Mouse (Mus musculus) lung, postnatal 0 days (tissue): ENCODE results near the gene Dph1. TPM values are rescaled to one million over a fixed set of nuclear protein-coding genes. Genes with fewer than 3 reads are reported as not detected.

ENCODE experiments used
- ATAC-seq: fragments of 200-750 bp; cut with Nextera tagmentation; 2 replicates; pipeline ENCODE4 v1.8.0; 2017; ENCODE audit warnings: moderate library complexity
- DNase-seq: peaks from one replicate; pipeline ENCODE4 v3.0.0-alpha.2; 2016; ENCODE audit warnings: low spot score
- H3K27ac ChIP-seq: fragments of 300-500 bp; sonication (generic); 2 replicates; pipeline ENCODE4 v1.5.1; 2014; ENCODE audit warnings: antibody characterized with exemption, mild to moderate bottlenecking, low read length, mixed read lengths
- H3K27me3 ChIP-seq: fragments of 300-500 bp; sonication (generic); replicated peaks from 2 replicates; pipeline ENCODE4 v1.6.1; 2014; ENCODE audit warnings: low read length, mixed read lengths; ENCODE audit not compliant: insufficient read depth
- H3K36me3 ChIP-seq: fragments of 300-500 bp; sonication (generic); 2 replicates; pipeline ENCODE4 v1.6.1; 2014; ENCODE audit warnings: low read length, mixed read lengths; ENCODE audit not compliant: insufficient read depth
- H3K4me1 ChIP-seq: fragments of 300-500 bp; sonication (generic); 2 replicates; pipeline ENCODE4 v1.6.1; 2014; ENCODE audit warnings: antibody characterized with exemption, low read depth, low read length, mixed read lengths; ENCODE audit not compliant: insufficient read depth
- H3K4me2 ChIP-seq: fragments of 300-500 bp; sonication (generic); replicated peaks from 2 replicates; pipeline ENCODE4 v1.6.1; 2014; ENCODE audit warnings: low read depth, mild to moderate bottlenecking, low read length, moderate library complexity, mixed read lengths
- H3K4me3 ChIP-seq: fragments of 300-500 bp; sonication (generic); 2 replicates; pipeline ENCODE4 v1.5.1; 2014; ENCODE audit warnings: low read depth, low read length
- H3K9ac ChIP-seq: fragments of 300-500 bp; sonication (generic); replicated peaks from 2 replicates; pipeline ENCODE4 v1.6.1; 2014; ENCODE audit warnings: low read depth, mild to moderate bottlenecking
- H3K9me3 ChIP-seq: fragments of 300-500 bp; sonication (generic); 2 replicates; pipeline ENCODE4 v1.6.1; 2016; ENCODE audit warnings: low read length, mixed read lengths
- CTCF ChIP-seq: IDR thresholded peaks from 2 replicates; pipeline ENCODE4 v1.5.1; 2016; ENCODE audit warnings: antibody characterized with exemption, mild to moderate bottlenecking
- EP300 ChIP-seq: IDR thresholded peaks from 2 replicates; pipeline ENCODE4 v1.6.1; 2016; ENCODE audit warnings: antibody characterized with exemption, mild to moderate bottlenecking, control low read depth
- WGBS: fragments of 180-500 bp; shearing (Covaris S2); extraction: QIAGEN DNeasy Blood & Tissue Kit; methylation state at CpG from one replicate; pipeline ENCODE4 v1.1.7; 2014; 5-methylcytosine and 5-hydroxymethylcytosine counted together
- polyA plus RNA-seq: library from polyadenylated mRNA; unstranded; fragments of >200 nt; fragmentation: Nextera tagmentation; extraction: Ambion mirVana; gene quantifications from 2 replicates; pipeline ENCODE4 v1.2.1, GENCODE M21; 2015

The Dph1 gene
- polyA plus RNA-seq, 1 experiment from 2014 or later, result 14.8 TPM

DNA sequence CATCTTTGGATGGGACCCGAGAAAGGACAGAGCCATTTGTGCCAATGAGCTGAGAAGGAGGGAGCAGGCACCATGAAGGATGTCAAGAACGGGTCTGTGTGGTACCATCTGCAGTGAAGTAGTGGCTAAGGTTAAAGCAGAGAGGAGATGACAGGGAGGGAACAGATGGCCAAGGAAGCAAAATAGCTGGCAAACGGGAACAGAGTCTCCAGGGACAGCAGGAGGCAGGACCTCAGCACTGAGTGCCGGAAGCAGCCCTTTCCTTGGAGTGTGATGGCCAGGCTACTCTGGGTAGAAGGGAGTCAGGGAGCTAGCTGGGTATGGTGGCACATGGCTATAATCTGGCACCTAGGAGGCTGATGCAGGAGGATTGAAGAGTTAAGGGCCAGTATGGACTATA, 7.8 kb upstream of the Dph1 start:
- TF ChIP-seq CTCF (no peak), EP300 (no peak)
- no peak overlapping the region for H3K4me2 ChIP-seq
- no peak overlapping the region for H3K27ac ChIP-seq
- H3K9ac ChIP-seq, result no peak overlapping the region
- ATAC-seq (no peak), DNase-seq (no peak)
- WGBS, result 76% methylated on average over 4 of the region's 4 CpGs
- peaks cover 28% of the 10 kb centered on the region for H3K27me3 ChIP-seq
- H3K4me1 ChIP-seq, result peaks cover 15% of the 10 kb centered on the region
- H3K4me3 ChIP-seq, result no peak overlapping the region
- H3K9me3 ChIP-seq, result no peaks in the 10 kb centered on the region
- H3K36me3 ChIP-seq, result no peaks in the 10 kb centered on the region

- ATAC-seq (no peak), DNase-seq (no peak)
- Histone ChIP-seq H3K27me3 (peaks cover 35% of the 10 kb centered on the region), H3K9me3 (no peaks in the 10 kb centered on the region), H3K4me3 (no peak overlapping the region), H3K27ac (no peak overlapping the region), H3K4me2 (no peak overlapping the region), H3K36me3 (no peaks in the 10 kb centered on the region), H3K4me1 (peaks cover 15% of the 10 kb centered on the region), H3K9ac (no peak overlapping the region)
- WGBS, result 40% methylated on average over 7 of the region's 7 CpGs
- no peak for TF ChIP-seq CTCF
- TF ChIP-seq EP300, result no peak
These were observed 6.9 kb upstream of the Dph1 start for GRCm38 (mm10) chr11:75197956-75198355.

DNA sequence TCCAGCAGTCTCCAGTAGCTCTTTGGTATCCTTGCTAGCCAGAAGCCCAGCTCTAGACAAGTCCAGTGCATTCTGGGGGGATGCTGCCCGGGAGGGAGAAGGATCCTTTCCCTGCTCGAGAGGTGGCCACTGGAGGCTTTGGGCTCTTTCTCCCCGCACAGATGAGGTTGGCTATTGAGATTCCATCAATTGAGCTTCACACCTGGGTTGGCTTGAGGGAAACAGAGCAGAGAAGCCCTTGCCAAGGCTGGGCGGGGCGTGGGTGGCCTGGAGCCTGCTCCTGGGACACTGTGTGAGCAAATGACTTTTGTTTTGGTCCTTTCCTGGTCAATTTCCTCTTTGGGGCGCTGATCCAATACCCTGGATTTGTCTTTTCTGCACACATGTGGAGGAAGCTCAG, 5.1 kb upstream of the Dph1 start:
- H3K4me2 ChIP-seq, result no peak overlapping the region
- H3K27me3 ChIP-seq, result peaks cover 35% of the 10 kb centered on the region
- no peak for ATAC-seq
- 73% methylated on average over 6 of the region's 6 CpGs for WGBS
- no peak overlapping the region for H3K4me3 ChIP-seq
- no peak overlapping the region for H3K9ac ChIP-seq
- no peaks in the 10 kb centered on the region for H3K9me3 ChIP-seq
- H3K27ac ChIP-seq, result no peak overlapping the region
- TF ChIP-seq CTCF, result no peak
- no peak for TF ChIP-seq EP300
- DNase-seq, result no peak
- peaks cover 15% of the 10 kb centered on the region for H3K4me1 ChIP-seq
- H3K36me3 ChIP-seq, result no peaks in the 10 kb centered on the region

- TF ChIP-seq CTCF (peak; percentile 32; the same call in 1 of the 2 replicates), EP300 (no peak)
- Histone ChIP-seq H3K9me3 (no peaks in the 10 kb centered on the region), H3K27ac (no peak overlapping the region), H3K36me3 (no peaks in the 10 kb centered on the region), H3K27me3 (peaks cover 35% of the 10 kb centered on the region), H3K4me2 (peak overlapping the region; percentile 90), H3K9ac (no peak overlapping the region), H3K4me3 (peak overlapping the region; percentile 52), H3K4me1 (peaks cover 15% of the 10 kb centered on the region)
- DNase-seq (peak; percentile 58), ATAC-seq (no peak)
- WGBS, result 3% methylated on average over 38 of the region's 39 CpGs
These were observed 3.9 kb upstream of the Dph1 start for GRCm38 (mm10) chr11:75194850-75195461.

DNA sequence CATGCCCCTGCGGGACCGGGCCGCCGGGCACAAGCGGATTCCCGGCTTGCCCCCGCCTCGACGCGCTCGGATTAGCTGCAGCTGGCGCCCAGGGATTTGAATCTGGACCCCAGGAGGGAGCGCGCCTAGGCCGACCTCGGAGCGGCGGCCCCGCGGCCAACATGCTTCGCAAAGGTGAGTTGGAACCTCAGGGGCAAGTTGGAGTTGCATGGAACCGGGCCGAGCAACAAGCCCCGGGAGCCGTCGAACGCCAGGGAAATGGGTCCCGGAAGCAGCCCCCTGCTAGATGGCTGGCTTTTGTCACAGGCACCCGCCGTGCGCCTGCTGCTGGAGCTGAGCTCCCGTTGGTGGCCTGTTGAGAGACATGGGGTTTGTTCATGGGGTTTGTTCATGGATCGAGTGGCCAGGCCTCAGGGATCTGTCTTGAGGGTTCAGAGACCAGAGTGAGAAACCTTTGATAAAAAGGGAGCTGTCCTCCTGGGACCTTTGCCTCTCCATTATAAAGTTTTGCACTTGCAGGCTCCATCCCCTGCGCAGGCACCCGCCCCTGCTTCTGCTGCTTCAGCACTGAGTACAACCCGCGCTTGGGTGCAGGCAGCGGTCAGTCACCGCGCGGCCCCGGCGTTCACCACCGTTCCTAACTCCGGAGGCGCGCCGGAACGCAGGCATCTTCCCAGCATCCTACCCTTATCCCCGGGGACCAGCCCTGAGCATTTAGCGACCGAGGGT, 3.2 kb upstream of the Dph1 start:
- Histone ChIP-seq H3K27me3 (peaks cover 35% of the 10 kb centered on the region), H3K4me1 (peaks cover 19% of the 10 kb centered on the region), H3K9me3 (no peaks in the 10 kb centered on the region), H3K27ac (no peak overlapping the region), H3K36me3 (no peaks in the 10 kb centered on the region), H3K4me3 (peak overlapping the region; percentile 52), H3K4me2 (peak overlapping the region; percentile 90), H3K9ac (no peak overlapping the region)
- TF ChIP-seq EP300, result no peak
- no peak for TF ChIP-seq CTCF
- 4% methylated on average over 38 of the region's 52 CpGs for WGBS
- DNase-seq, result no peak
- no peak for ATAC-seq

DNA sequence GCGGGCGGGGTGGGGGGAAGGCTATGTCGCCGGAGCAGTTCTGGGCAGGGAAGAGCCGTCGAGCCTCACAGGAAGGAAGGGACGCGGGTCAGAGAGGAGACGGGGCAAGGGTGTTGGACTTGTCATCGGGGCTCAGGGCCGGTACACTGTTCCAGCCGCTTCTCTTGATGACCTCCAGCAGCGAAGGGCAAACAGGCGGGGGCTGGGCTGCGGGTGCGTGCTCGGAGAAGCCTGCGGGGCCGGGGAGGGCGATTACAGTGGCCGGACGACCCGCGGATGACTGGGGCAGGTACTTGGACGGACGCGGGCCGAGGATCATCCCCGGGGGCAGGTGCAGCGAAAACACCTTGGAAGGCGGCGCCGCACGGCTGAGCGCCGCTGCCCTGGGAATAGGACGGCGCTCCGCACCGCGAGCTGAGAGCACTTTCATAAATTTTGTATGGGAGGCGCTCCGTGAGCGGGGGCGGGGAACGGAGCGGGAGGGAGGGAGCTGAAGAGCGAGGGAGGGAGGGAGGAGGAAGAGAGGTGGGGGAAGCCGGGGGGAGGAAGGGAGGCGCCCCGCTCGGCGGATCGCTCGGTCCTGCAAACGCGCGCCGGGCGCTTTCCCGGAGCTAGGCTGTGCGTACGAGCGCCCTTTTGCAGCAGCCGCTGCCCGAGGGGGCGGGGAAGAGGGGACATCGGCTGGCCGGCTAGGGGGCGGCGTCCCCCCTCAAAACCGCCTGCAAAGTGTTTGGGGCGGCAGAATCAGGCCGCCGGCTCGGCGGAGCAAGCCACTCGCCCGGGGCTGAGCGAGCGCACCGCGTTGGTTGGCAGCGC, 2.4 kb upstream of the Dph1 start, which contains the start of gene Rtn4rl1:
Gene Rtn4rl1, plus strand, starts transcription at position 528 of the 816 bp plus-strand sequence.
- H3K27ac ChIP-seq, result no peak within 1 kb of the TSS; the same call in 1 of the 2 replicates
- 1% methylated on average over 59 of the region's 84 CpGs for WGBS
- DNase-seq, result peak; percentile 71

More for the DNA sequence above, 2.4 kb upstream of the Dph1 start, which contains the start of gene Rtn4rl1:
- no peaks in the 10 kb centered on the region for H3K36me3 ChIP-seq
- no peak within 1 kb of the TSS for H3K9ac ChIP-seq
- ATAC-seq, result peak; percentile 20
- no peaks in the 10 kb centered on the region for H3K9me3 ChIP-seq
- peaks cover 35% of the 10 kb centered on the region for H3K27me3 ChIP-seq
- TF ChIP-seq EP300 (no peak), CTCF (no peak)
- H3K4me2 ChIP-seq, result peak within 1 kb of the TSS; percentile 90
- peak within 1 kb of the TSS; percentile 52 for H3K4me3 ChIP-seq
- H3K4me1 ChIP-seq, result peaks cover 19% of the 10 kb centered on the region
